Mouse (Mus musculus) frontal cortex, postnatal 10 days (tissue): ENCODE data around the gene Nde1.
A peak's percentile ranks its signal among the peaks of the same experiment; 100 is the strongest.

Source experiments
- DNase-seq, 2 experiments: peaks; one replicate each; pipeline ENCODE4 v3.0.0; 2022; ENCODE audit warnings: low spot score in 2 of 2, mixed read lengths in 1 of 2

The Nde1 gene

GRCm38 (mm10) chr16:14163731-14164130, 656 bp downstream of the Nde1 start:
- no peak for DNase-seq

- DNase-seq: no peak
Measured at GRCm38 (mm10) chr16:14166490-14166889, 3.4 kb downstream of the Nde1 start.

- DNase-seq: no peak
Measured at GRCm38 (mm10) chr16:14169706-14170105, 6.6 kb downstream of the Nde1 start.

GRCm38 (mm10) chr16:14178041-14178440, 15.0 kb downstream of the Nde1 start:
- no peak for DNase-seq

DNA sequence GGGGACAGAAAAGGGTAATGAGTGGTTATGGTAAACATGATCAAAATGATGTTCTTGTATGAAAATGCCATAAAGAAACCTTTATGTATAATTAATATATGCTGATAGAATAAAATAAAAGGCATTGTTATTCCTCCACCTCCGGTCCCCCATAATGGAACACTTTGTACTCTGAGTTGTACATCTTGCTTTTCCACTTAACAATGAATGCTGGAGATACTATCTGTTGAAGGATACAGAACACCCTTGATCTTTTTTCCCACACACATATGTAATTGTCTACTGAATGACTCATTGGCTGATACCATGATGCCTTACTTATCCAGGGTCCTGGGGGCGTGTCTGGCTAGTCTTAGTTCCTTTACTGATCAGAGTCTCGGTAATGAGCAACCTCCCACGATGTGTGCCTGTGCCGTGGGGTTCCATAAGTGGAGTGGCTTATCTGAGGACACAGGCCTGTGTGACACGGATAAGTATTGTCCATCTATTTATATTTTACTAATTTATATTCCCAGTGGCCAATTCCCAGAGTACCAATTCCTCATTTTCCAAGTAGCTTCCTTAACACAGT, 17.2 kb downstream of the Nde1 start:
- DNase-seq: no peak

DNA sequence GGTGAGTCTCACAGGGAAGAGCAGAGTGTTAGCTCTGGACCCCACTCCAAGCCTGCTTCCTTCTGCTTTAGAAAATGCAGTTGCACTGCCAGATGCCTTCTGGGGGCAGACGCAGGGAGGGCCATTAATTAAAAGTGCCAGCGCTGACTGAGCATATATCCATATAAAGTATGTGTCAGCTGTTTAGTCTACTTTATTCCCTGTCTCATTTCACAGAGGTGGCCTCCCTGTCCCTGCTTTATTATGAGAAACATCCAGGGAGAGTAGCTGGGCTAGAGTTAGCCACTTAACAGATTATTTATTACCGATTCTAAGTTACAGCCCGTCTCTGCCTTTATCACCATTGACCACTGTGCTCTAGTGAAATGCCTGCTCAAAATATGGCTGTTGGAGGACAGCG, 19.3 kb downstream of the Nde1 start:
- no peak for DNase-seq

DNA sequence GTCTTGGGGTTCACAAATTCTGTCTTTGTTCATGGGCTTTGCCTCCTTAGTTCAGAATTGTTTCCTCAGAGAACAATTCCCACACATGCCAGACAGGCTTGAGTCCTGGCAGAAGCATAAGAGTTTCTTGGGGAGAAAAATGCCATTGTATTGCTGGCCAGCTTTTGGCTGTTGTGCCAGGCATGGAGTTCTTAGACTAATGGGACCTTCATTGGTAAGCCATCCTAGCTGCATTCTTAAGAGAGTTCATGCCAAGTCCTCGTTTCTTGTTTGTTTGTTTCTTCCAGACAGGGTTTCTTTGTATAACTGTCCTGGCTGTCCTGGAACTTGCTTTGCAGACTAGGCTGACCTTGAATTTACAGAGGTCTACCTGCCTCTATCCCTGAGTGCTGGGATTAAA, 20.8 kb downstream of the Nde1 start:
- DNase-seq: peak in 1 of 2 experiments; percentile 21

DNA sequence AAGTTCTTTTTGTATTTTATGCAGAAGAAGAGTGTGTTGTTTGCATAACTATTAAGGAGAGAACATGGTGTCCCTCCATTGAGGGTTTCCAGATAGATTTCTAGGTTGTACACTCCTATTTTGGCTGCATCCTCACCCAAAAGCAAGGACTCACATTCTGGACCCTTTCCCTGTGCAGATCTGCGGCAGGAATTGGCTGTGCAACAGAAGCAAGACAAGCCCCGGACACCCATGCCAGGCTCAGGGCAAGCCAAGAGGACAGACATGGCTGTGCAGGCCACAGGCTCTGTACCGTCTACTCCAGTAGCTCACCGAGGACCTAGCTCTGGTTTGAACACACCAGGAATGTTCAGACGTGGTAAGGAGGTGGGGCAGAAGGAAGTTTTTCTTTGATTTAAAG, 22.4 kb downstream of the Nde1 start:
- DNase-seq: peak in 1 of 2 experiments; percentile 25

- DNase-seq: no peak
Measured at GRCm38 (mm10) chr16:14194164-14194950, 31.3 kb downstream of the Nde1 start.

DNA sequence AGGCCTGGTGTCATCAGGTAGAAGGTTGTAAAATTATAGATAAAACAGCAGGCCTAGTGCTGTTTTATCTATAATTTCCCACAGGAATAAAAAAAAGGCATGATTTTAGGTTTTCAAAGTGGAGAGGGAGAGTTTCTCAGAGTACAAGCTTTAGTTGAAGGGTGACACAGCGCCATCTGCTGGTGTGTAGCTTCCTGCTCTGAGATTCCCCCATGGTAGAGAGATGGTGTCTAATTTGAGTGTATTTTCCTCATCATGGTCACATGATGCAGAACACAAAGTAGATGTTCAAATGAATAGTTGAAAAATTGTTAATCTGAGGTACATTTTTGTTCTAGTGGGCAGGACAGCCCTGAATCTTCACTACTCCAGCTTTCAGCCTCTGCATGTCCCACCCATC, 32.4 kb downstream of the Nde1 start:
- peak in 1 of 2 experiments; percentile 40 for DNase-seq

GRCm38 (mm10) chr16:14198798-14199197, 35.7 kb downstream of the Nde1 start:
- no peak for DNase-seq

- DNase-seq: no peak
Measured at GRCm38 (mm10) chr16:14215156-14215555, 52.1 kb downstream of the Nde1 start.

- peak; percentile 55 to 65 for DNase-seq
Measured at GRCm38 (mm10) chr16:14237100-14237723, 74.1 kb downstream of the Nde1 start.

- no peak for DNase-seq
Measured at GRCm38 (mm10) chr16:14242059-14242458, 79.0 kb downstream of the Nde1 start.
